Mouse (Mus musculus) forebrain, embryonic 11.5 days (tissue): Measurements from ENCODE around the gene Bsx. TPM values are rescaled to one million over a fixed set of nuclear protein-coding genes. Genes with fewer than 3 reads are reported as not detected.

Source experiments
- ATAC-seq: fragments of 200-750 bp; cut with Nextera tagmentation; replicated peaks from 2 replicates; pipeline ENCODE4 v1.8.0; 2017; ENCODE audit warnings: moderate TSS enrichment; ENCODE audit not compliant: low FRiP score
- DNase-seq: peaks from one replicate; pipeline ENCODE4 v3.0.0-alpha.2; 2017; ENCODE audit warnings: low spot score
- H3K27ac ChIP-seq: fragments of 300-500 bp; sonication (generic); 2 replicates; pipeline ENCODE4 v1.5.1; 2014; ENCODE audit warnings: low read depth, low read length
- H3K27me3 ChIP-seq: fragments of 300-500 bp; sonication (generic); 2 replicates; pipeline ENCODE4 v1.6.1; 2014; ENCODE audit warnings: mild to moderate bottlenecking, low read length, mixed read lengths; ENCODE audit not compliant: control insufficient read depth, insufficient read depth
- H3K36me3 ChIP-seq: fragments of 300-500 bp; sonication (generic); 2 replicates; pipeline ENCODE4 v1.6.1; 2014; ENCODE audit warnings: mild to moderate bottlenecking, low read length, moderate library complexity, mixed read lengths; ENCODE audit not compliant: control insufficient read depth, insufficient read depth
- H3K4me1 ChIP-seq: fragments of 300-500 bp; sonication (generic); replicated peaks from 2 replicates; pipeline ENCODE4 v1.6.1; 2014; ENCODE audit warnings: low read length, mixed read lengths; ENCODE audit not compliant: control insufficient read depth, insufficient read depth
- H3K4me2 ChIP-seq: fragments of 300-500 bp; sonication (generic); 2 replicates; pipeline ENCODE4 v1.6.1; 2014; ENCODE audit warnings: low read depth, mild to moderate bottlenecking, low read length, moderate library complexity, mixed read lengths; ENCODE audit not compliant: severe bottlenecking
- H3K4me3 ChIP-seq: fragments of 300-500 bp; sonication (generic); 2 replicates; pipeline ENCODE4 v1.5.1; 2014; ENCODE audit warnings: low read depth, low read length
- H3K9ac ChIP-seq: fragments of 300-500 bp; sonication (generic); 2 replicates; pipeline ENCODE4 v1.6.1; 2014; ENCODE audit warnings: low read length
- H3K9me3 ChIP-seq: fragments of 300-500 bp; sonication (generic); 2 replicates; pipeline ENCODE4 v1.6.1; 2016; ENCODE audit warnings: low read length, mixed read lengths; ENCODE audit not compliant: control insufficient read depth
- WGBS: fragments of 180-500 bp; shearing (Covaris S2); extraction: QIAGEN DNeasy Blood & Tissue Kit; methylation state at CpG from one replicate; pipeline ENCODE4 v1.1.7; 2014; 5-methylcytosine and 5-hydroxymethylcytosine counted together
- polyA plus RNA-seq: library from polyadenylated mRNA; unstranded; fragments of >200 nt; fragmentation: Nextera tagmentation; extraction: Ambion mirVana; gene quantifications from 2 replicates; pipeline ENCODE4 v1.2.1, GENCODE M21; 2014

Bsx gene
- polyA plus RNA-seq, 1 experiment from 2014 or later: 1.7 TPM

DNA sequence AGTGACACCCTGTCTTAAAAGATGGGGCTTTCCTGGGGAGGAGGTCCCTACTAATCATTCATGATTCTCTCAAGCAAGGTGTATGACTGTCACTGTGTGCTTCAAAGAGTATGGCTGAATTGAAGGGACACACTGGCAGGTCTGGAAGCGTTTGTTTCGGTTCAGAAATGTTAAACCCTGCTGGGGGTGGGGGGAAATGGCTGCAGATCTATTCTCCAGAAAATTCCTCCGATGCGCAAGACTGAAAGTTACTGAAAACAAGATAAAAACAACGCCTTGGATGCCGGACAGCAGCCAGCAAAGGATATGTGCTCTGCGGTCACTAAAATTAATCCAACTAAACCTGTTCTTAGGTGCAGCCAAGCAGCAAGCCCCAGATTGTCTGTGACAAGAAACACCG lies 34.5 kb downstream of the Bsx start:
- peaks cover 12% of the 10 kb centered on the region for H3K4me1 ChIP-seq
- 0 out of 2 replicates have a peak overlapping the region, but pooled peaks have one; percentile 12 for H3K9ac ChIP-seq
- H3K36me3 ChIP-seq: no peaks in the 10 kb centered on the region
- H3K4me2 ChIP-seq: peak overlapping the region; percentile 11; the same call in 1 of the 2 replicates
- no peak for DNase-seq
- no peaks in the 10 kb centered on the region for H3K9me3 ChIP-seq
- no peak overlapping the region for H3K27ac ChIP-seq
- 18% methylated on average over 8 of the region's 8 CpGs for WGBS
- H3K4me3 ChIP-seq: no peak overlapping the region
- peaks cover 5% of the 10 kb centered on the region; the same call in 1 of the 2 replicates for H3K27me3 ChIP-seq
- no peak for ATAC-seq

DNA sequence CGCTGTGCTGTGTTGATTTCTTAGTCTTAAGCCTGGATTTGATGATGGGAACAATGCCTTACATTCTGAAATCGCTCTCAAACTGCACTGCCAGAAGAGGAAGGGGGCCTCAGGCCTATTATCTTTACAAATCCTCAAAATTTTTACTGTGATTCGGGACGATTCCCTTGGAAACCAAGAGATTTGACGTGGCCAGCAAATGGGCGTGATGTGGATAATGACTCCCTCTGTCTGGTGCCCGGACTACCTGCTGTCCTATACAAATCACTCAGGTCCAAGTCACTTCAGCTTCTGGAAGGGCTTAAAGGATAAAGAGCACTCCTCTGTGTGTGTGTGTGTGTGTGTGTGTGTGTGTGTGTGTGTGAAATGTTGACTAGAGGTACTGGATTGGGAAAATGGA lies 35.0 kb downstream of the Bsx start:
- Histone ChIP-seq H3K9ac (0 out of 2 replicates have a peak overlapping the region, but pooled peaks have one; percentile 12), H3K27me3 (peaks cover 5% of the 10 kb centered on the region; the same call in 1 of the 2 replicates), H3K36me3 (no peaks in the 10 kb centered on the region), H3K4me2 (no peak overlapping the region; the same call in 1 of the 2 replicates), H3K4me1 (peaks cover 12% of the 10 kb centered on the region), H3K9me3 (no peaks in the 10 kb centered on the region), H3K4me3 (no peak overlapping the region), H3K27ac (no peak overlapping the region)
- WGBS: 13% methylated on average over 7 of the region's 7 CpGs
- ATAC-seq (0 out of 2 replicates have a peak, but pooled peaks have one; percentile 49), DNase-seq (peak; percentile 56)

GRCm38 (mm10) chr9:40917871-40918613 lies 44.1 kb downstream of the Bsx start:
- Histone ChIP-seq H3K4me1 (peaks cover 4% of the 10 kb centered on the region; the same call in 1 of the 2 replicates), H3K9ac (no peak overlapping the region), H3K4me2 (no peak overlapping the region), H3K9me3 (no peaks in the 10 kb centered on the region), H3K27ac (no peak overlapping the region), H3K27me3 (no peaks in the 10 kb centered on the region), H3K4me3 (no peak overlapping the region), H3K36me3 (no peaks in the 10 kb centered on the region)
- DNase-seq (no peak), ATAC-seq (0 out of 2 replicates have a peak, but pooled peaks have one; percentile 27)
- WGBS: 32% methylated on average over 12 of the region's 12 CpGs

- no peak overlapping the region for H3K9ac ChIP-seq
- no peaks in the 10 kb centered on the region for H3K9me3 ChIP-seq
- no peak overlapping the region for H3K4me2 ChIP-seq
- no peak overlapping the region for H3K4me3 ChIP-seq
- DNase-seq (peak; percentile 57), ATAC-seq (no peak; the same call in 1 of the 2 replicates)
- H3K36me3 ChIP-seq: no peaks in the 10 kb centered on the region
- no peaks in the 10 kb centered on the region for H3K4me1 ChIP-seq
- no peaks in the 10 kb centered on the region; the same call in 1 of the 2 replicates for H3K27me3 ChIP-seq
- H3K27ac ChIP-seq: peak overlapping the region; percentile 31; the same call in 1 of the 2 replicates
- 64% methylated on average over 17 of the region's 17 CpGs for WGBS
Observed at GRCm38 (mm10) chr9:40927351-40927980, 53.5 kb downstream of the Bsx start.

Other genes with a start within 250 kb of the Bsx start
- gene Gm21915, start 203.5 kb upstream of the Bsx start, polyA plus RNA-seq: not detected in 2 replicates
- gene Clmp, start 188.2 kb upstream of the Bsx start, polyA plus RNA-seq: 23.3 and 24.6 TPM in 2 replicates
- 3,498 and 3,614 TPM in 2 replicates for gene Hspa8, start 73.1 kb upstream of the Bsx start, polyA plus RNA-seq
- gene Jhy, start 90.0 kb downstream of the Bsx start, polyA plus RNA-seq: 0.67 TPM in 1 of 2 replicates, not detected in the other
- gene Crtam, start 130.5 kb downstream of the Bsx start, polyA plus RNA-seq: not detected in 2 replicates